Mouse (Mus musculus) C2C12 (cell line): ENCODE data around the gene Tas2r104.

Experiments used
- CTCF ChIP-seq: IDR thresholded peaks from one replicate; pipeline ENCODE4 v1.5.1; 2011; ENCODE audit not compliant: control insufficient read depth, insufficient read depth, insufficient read length
- MAX ChIP-seq: IDR thresholded peaks from one replicate; pipeline ENCODE4 v1.6.1; 2011; ENCODE audit warnings: mild to moderate bottlenecking, control low read depth
- USF1 ChIP-seq: IDR thresholded peaks from one replicate; pipeline ENCODE4 v1.6.1; 2011; ENCODE audit warnings: low read depth, mild to moderate bottlenecking, control low read depth, moderate library complexity

DNA sequence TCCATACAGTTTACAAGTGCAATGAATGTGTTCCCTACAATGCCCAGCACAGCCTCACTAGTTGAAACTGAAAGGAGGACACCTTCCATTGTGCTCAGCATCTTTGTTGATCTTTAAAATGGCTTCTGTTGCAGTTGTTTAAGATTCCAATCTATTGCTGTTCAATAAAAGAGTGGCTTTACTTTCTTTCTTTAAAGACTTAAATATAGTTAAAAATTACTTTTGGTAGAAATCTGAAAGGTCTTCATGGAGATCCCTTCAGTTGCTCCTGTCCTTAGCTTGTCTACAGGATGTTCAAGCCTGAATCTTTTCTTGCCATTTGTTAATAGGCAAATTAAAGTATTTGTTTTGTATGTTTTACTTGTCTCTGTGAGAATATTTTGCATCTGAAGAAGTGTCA is 4.4 kb upstream of the Tas2r104 start, which contains the start of gene Tas2r114:
- TF ChIP-seq USF1: no peak
- TF ChIP-seq CTCF: no peak
- TF ChIP-seq MAX: no peak
